ENCODE assay signal across 14 mouse cellular contexts in genomic region chr3:116184443-116184842, GRCm38 (mm10). TPM values are rescaled to one million over a fixed set of nuclear protein-coding genes. Genes with fewer than 3 reads are reported as not detected.
DNase-seq lines count a peak whose midpoint lies in the region; ATAC-seq and TF ChIP-seq lines count a peak whose summit lies in the region.
"Had no signal": no experiment of that assay in that cellular context is flagged by ENCODE, and none has a peak within 500 bp of the region (broad histone marks: within the 10 kb centered on the region; RNA-seq: fewer than 3 reads in every experiment).

No protein-coding gene starts in this region.

- no peak overlapping the region for H3K4me2 ChIP-seq in heart, embryonic 12.5 days
- H3K4me2 ChIP-seq in liver, embryonic 12.5 days = no peak overlapping the region
- H3K4me2 ChIP-seq: limb, embryonic 15.5 days; midbrain, embryonic 13.5 days had no signal

- no peak for TF ChIP-seq CTCF in liver, adult 2 months (IDR thresholded peaks at IDR 0.05; ENCODE audit: low read depth, low read length)

- no peak for ATAC-seq in heart, embryonic 12.5 days (ENCODE audit: insufficient number of reproducible peaks, low FRiP score)
- no peak for ATAC-seq in liver, embryonic 12.5 days
- ATAC-seq in granulocyte monocyte progenitor cell, adult 5-6 weeks (replicated peaks; ENCODE audit: poor library complexity, severe bottlenecking) = peak; percentile 91
- ATAC-seq in megakaryocyte, adult 5-6 weeks (ENCODE audit: poor library complexity, severe bottlenecking) = peak; percentile 78
- ATAC-seq: intestine, embryonic 16.5 days; midbrain, embryonic 13.5 days had no signal

- H3K36me3 ChIP-seq in heart, embryonic 12.5 days = no peaks in the 10 kb centered on the region
- no peaks in the 10 kb centered on the region for H3K36me3 ChIP-seq in liver, adult 2 months (ENCODE audit: control insufficient read depth, insufficient read depth, low read length)
- H3K36me3 ChIP-seq in liver, embryonic 12.5 days = no peaks in the 10 kb centered on the region
- H3K36me3 ChIP-seq: hindbrain, embryonic 10.5 days; limb, embryonic 15.5 days; midbrain, embryonic 13.5 days had no signal

- H3K9ac ChIP-seq in heart, embryonic 12.5 days = no peak overlapping the region
- H3K9ac ChIP-seq in liver, adult 2 months (ENCODE audit: low read depth, low read length) = no peak overlapping the region
- H3K9ac ChIP-seq in liver, embryonic 12.5 days = no peak overlapping the region
- H3K9ac ChIP-seq: limb, embryonic 15.5 days; midbrain, embryonic 13.5 days had no signal

- H3K27ac ChIP-seq in heart, embryonic 12.5 days (ENCODE audit: poor library complexity, severe bottlenecking) = no peak overlapping the region
- no peak overlapping the region for H3K27ac ChIP-seq in liver, adult 2 months (replicated peaks; ENCODE audit: insufficient read depth, low read depth, low read length)
- no peak overlapping the region for H3K27ac ChIP-seq in liver, embryonic 12.5 days
- H3K27ac ChIP-seq: hindbrain, embryonic 10.5 days; limb, embryonic 15.5 days; midbrain, embryonic 13.5 days had no signal

- no peak for TF ChIP-seq POLR2A in liver, adult 2 months (IDR thresholded peaks at IDR 0.05; ENCODE audit: extremely low read depth, insufficient read depth, low read length)

- no peaks in the 10 kb centered on the region for H3K27me3 ChIP-seq in heart, embryonic 12.5 days (replicated peaks)
- no peaks in the 10 kb centered on the region for H3K27me3 ChIP-seq in liver, adult 2 months (ENCODE audit: control insufficient read depth, insufficient read depth, low read length)
- no peaks in the 10 kb centered on the region for H3K27me3 ChIP-seq in liver, embryonic 12.5 days (replicated peaks)
- H3K27me3 ChIP-seq: limb, embryonic 15.5 days; midbrain, embryonic 13.5 days had no signal

- no peak overlapping the region for H3K4me3 ChIP-seq in heart, embryonic 12.5 days
- no peak overlapping the region for H3K4me3 ChIP-seq in liver, adult 2 months (ENCODE audit: insufficient read depth, low read depth, low read length)
- no peak overlapping the region for H3K4me3 ChIP-seq in liver, embryonic 12.5 days
- H3K4me3 ChIP-seq: hindbrain, embryonic 10.5 days; limb, embryonic 15.5 days; midbrain, embryonic 13.5 days had no signal

- no peaks in the 10 kb centered on the region for H3K4me1 ChIP-seq in heart, embryonic 12.5 days (replicated peaks)
- peaks cover 8% of the 10 kb centered on the region; the same call in 1 of the 2 replicates for H3K4me1 ChIP-seq in liver, adult 2 months (ENCODE audit: control insufficient read depth, insufficient read depth, low read length)
- no peaks in the 10 kb centered on the region for H3K4me1 ChIP-seq in liver, embryonic 12.5 days
- H3K4me1 ChIP-seq: hindbrain, embryonic 10.5 days; limb, embryonic 15.5 days; midbrain, embryonic 13.5 days had no signal

- H3K79me2 ChIP-seq in liver, adult 2 months (ENCODE audit: control insufficient read depth, insufficient read depth, low read length) = no peaks in the 10 kb centered on the region

- 65% methylated on average over 4 of the region's 4 CpGs for WGBS in heart, embryonic 12.5 days
- WGBS in liver, adult 2 months = 19% methylated on average over 4 of the region's 4 CpGs
- WGBS in liver, embryonic 12.5 days (ENCODE audit: insufficient replicate concordance) = 49% methylated on average over 4 of the region's 4 CpGs

- H3K9me3 ChIP-seq in heart, embryonic 12.5 days (replicated peaks) = no peaks in the 10 kb centered on the region
- H3K9me3 ChIP-seq in liver, embryonic 12.5 days (replicated peaks) = no peaks in the 10 kb centered on the region
- H3K9me3 ChIP-seq: hindbrain, embryonic 10.5 days; limb, embryonic 15.5 days; midbrain, embryonic 13.5 days had no signal

- peak; percentile 59 to 60 for DNase-seq in heart, adult 9 months (ENCODE audit: low spot score in 2 of 2)
- DNase-seq in liver, adult 2 months (ENCODE audit: extremely low read depth, low read depth, low spot score) = peak; percentile 47
- no peak for DNase-seq in ovary, adult 18-20 months (ENCODE audit: low spot score)
- DNase-seq in right cerebral cortex, adult 2 months (ENCODE audit: low spot score in 2 of 2) = no peak
- DNase-seq: cerebellum, adult 11-12 months; thymus, postnatal 14 days had no signal

RNA-seq across cellular contexts. Expression of gene Vcam1, which starts 55.0 kb away (rescaled TPM):
- polyA plus RNA-seq in heart, embryonic 12.5 days (2016; fragmentation: Nextera tagmentation; extraction: Ambion mirVana) = 69.7 and 73.1 TPM in 2 replicates
- total RNA-seq in liver, adult 2 months (2014; rRNA removed) = 16.9 and 20.1 TPM in 2 replicates
- polyA plus RNA-seq in liver, adult 2 months (2012; rRNA removed) = 0.71 and 1.9 TPM in 2 replicates
- 47.5 and 51.6 TPM in 2 replicates for polyA plus RNA-seq in liver, embryonic 12.5 days (2016; fragmentation: Nextera tagmentation; extraction: Ambion mirVana)
- 6.3 and 6.9 TPM in 2 replicates for total RNA-seq in granulocyte monocyte progenitor cell, adult 5-6 weeks (2014; fragmentation: Nextera tagmentation)
- 12.9 TPM in 2 replicates for total RNA-seq in granulocyte monocyte progenitor cell, adult 5-6 weeks (2017)
- 4.2 and 5.4 TPM in 2 replicates for total RNA-seq in megakaryocyte, adult 5-6 weeks (2015)
- 3.2 and 4.4 TPM in 2 replicates for total RNA-seq in megakaryocyte, adult 5-6 weeks (2017)

Comparison
In these comparisons a context has a peak if more than half of its experiments do, and no peak if none do; other contexts are left out.
1. DNase-seq: peak in heart, adult 9 months (2 of 2) and liver, adult 2 months (single experiment); none in ovary, adult 18-20 months (single experiment) and right cerebral cortex, adult 2 months (0 of 2).
2. ATAC-seq: peak in granulocyte monocyte progenitor cell, adult 5-6 weeks (single experiment) and megakaryocyte, adult 5-6 weeks (single experiment); none in heart, embryonic 12.5 days (single experiment) and liver, embryonic 12.5 days (single experiment).